Mouse (Mus musculus) Muller cell, postnatal 12 days (primary cell): ENCODE data around the gene Zfpl1.

Source experiments
- DNase-seq: peaks from one replicate; pipeline ENCODE4 v3.0.0-alpha.2; 2015; ENCODE audit errors: inconsistent ontology term

Gene Zfpl1

GRCm38 (mm10) chr19:6058513-6058912 lies 26.2 kb downstream of the Zfpl1 start:
- no peak for DNase-seq

- peak; percentile 98 for DNase-seq
Observed at GRCm38 (mm10) chr19:6057313-6058096, 27.3 kb downstream of the Zfpl1 start, which contains the start of the genes Mrpl49 and Fau. TSS of gene Mrpl49 (minus strand) at chr19:6057785. TSS of gene Fau (plus strand) at chr19:6057844.

- no peak for DNase-seq
Observed at GRCm38 (mm10) chr19:6056696-6057095, 28.1 kb downstream of the Zfpl1 start.

- no peak for DNase-seq
Observed at GRCm38 (mm10) chr19:6054296-6054695, 30.5 kb downstream of the Zfpl1 start.

GRCm38 (mm10) chr19:6052516-6052915 lies 32.2 kb downstream of the Zfpl1 start:
- DNase-seq, result no peak

GRCm38 (mm10) chr19:6048681-6049410 lies 35.9 kb downstream of the Zfpl1 start:
- no peak for DNase-seq

GRCm38 (mm10) chr19:6047899-6048166 lies 36.9 kb downstream of the Zfpl1 start:
- DNase-seq, result no peak

GRCm38 (mm10) chr19:6047154-6047898 lies 37.4 kb downstream of the Zfpl1 start:
- no peak for DNase-seq

- DNase-seq, result peak; percentile 95
Observed at GRCm38 (mm10) chr19:6046294-6047153, 38.2 kb downstream of the Zfpl1 start, which contains the start of gene Syvn1. TSS of gene Syvn1 (plus strand) at chr19:6046576.

- DNase-seq, result no peak
Observed at GRCm38 (mm10) chr19:6045366-6046293, 39.1 kb downstream of the Zfpl1 start.

GRCm38 (mm10) chr19:6044102-6044501 lies 40.7 kb downstream of the Zfpl1 start:
- peak; percentile 44 for DNase-seq

GRCm38 (mm10) chr19:6042293-6042692 lies 42.5 kb downstream of the Zfpl1 start:
- no peak for DNase-seq

- DNase-seq, result no peak
Observed at GRCm38 (mm10) chr19:6040002-6040401, 44.8 kb downstream of the Zfpl1 start.

- DNase-seq, result no peak
Observed at GRCm38 (mm10) chr19:6038326-6038725, 46.4 kb downstream of the Zfpl1 start.

GRCm38 (mm10) chr19:6037695-6038094 lies 47.1 kb downstream of the Zfpl1 start:
- no peak for DNase-seq

GRCm38 (mm10) chr19:6035966-6036585 lies 48.7 kb downstream of the Zfpl1 start:
- no peak for DNase-seq
